Mouse (Mus musculus) embryonic facial prominence, embryonic 14.5 days (tissue): Measurements from ENCODE around the gene Mip. TPM values are rescaled to one million over a fixed set of nuclear protein-coding genes. Genes with fewer than 3 reads are reported as not detected.
A peak's percentile ranks its signal among the peaks of the same experiment; 100 is the strongest.

Experiments used
- ATAC-seq: fragments of 200-750 bp; cut with Nextera tagmentation; 2 replicates; pipeline ENCODE4 v1.8.0; 2017; ENCODE audit warnings: low read depth, moderate number of reproducible peaks, moderate TSS enrichment
- DNase-seq: peaks from one replicate; pipeline ENCODE4 v3.0.0-alpha.2; 2015; ENCODE audit warnings: low spot score
- H3K27ac ChIP-seq: fragments of 300-500 bp; sonication (generic); replicated peaks from 2 replicates; pipeline ENCODE4 v1.5.1; 2014; ENCODE audit warnings: low read depth, mild to moderate bottlenecking, low read length, moderate library complexity
- H3K27me3 ChIP-seq: fragments of 300-500 bp; sonication (generic); replicated peaks from 2 replicates; pipeline ENCODE4 v1.6.1; 2014; ENCODE audit warnings: low read length; ENCODE audit not compliant: control insufficient read depth, insufficient read depth
- H3K36me3 ChIP-seq: fragments of 300-500 bp; sonication (generic); 2 replicates; pipeline ENCODE4 v1.6.1; 2014; ENCODE audit warnings: low read length, mixed read lengths; ENCODE audit not compliant: control insufficient read depth, insufficient read depth
- H3K4me1 ChIP-seq: fragments of 300-500 bp; sonication (generic); 2 replicates; pipeline ENCODE4 v1.6.1; 2014; ENCODE audit warnings: antibody characterized with exemption, low read length; ENCODE audit not compliant: control insufficient read depth, insufficient read depth
- H3K4me2 ChIP-seq: fragments of 300-500 bp; sonication (generic); 2 replicates; pipeline ENCODE4 v1.6.1; 2014; ENCODE audit warnings: low read depth, mild to moderate bottlenecking, low read length, moderate library complexity, mixed read lengths
- H3K4me3 ChIP-seq: fragments of 300-500 bp; sonication (generic); 2 replicates; pipeline ENCODE4 v1.5.1; 2014; ENCODE audit warnings: low read depth, mild to moderate bottlenecking, low read length
- H3K9ac ChIP-seq: fragments of 300-500 bp; sonication (generic); 2 replicates; pipeline ENCODE4 v1.6.1; 2014; ENCODE audit warnings: low read depth, mild to moderate bottlenecking, low read length, moderate library complexity, mixed read lengths
- H3K9me3 ChIP-seq: fragments of 300-500 bp; sonication (generic); 2 replicates; pipeline ENCODE4 v1.6.1; 2016; ENCODE audit warnings: low read length; ENCODE audit not compliant: control insufficient read depth
- WGBS: fragments of 180-500 bp; shearing (Covaris S2); extraction: QIAGEN DNeasy Blood & Tissue Kit; methylation state at CpG from one replicate; pipeline ENCODE4 v1.1.7; 2014; 5-methylcytosine and 5-hydroxymethylcytosine counted together
- polyA plus RNA-seq: library from polyadenylated mRNA; unstranded; fragments of >200 nt; fragmentation: Nextera tagmentation; extraction: Ambion mirVana; gene quantifications from 2 replicates; pipeline ENCODE4 v1.2.1, GENCODE M21; 2014

Mip gene
- 0.15 and 0.35 TPM in 2 replicates for polyA plus RNA-seq

DNA sequence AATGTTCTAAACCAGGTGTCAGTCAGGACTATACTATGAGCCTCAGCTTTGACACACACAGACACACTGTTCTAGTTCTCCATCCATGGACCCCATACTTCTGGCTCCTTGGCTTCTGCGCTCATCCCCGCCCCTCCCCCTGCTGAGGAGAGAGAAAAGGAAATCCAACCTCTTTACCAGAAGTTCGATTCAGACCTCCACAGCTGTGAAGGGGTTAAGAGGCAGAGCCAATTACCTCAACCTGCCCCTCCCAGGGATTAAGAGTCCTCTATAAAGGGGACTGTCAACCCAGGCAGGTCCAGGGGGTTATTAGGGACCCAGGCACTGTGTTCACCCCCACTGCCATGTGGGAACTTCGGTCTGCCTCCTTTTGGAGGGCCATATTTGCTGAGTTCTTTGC, at the start of gene Mip:
Mip (plus strand) TSS at position 301 of the 400 bp plus-strand sequence.
- Histone ChIP-seq H3K9me3 (no peaks in the 10 kb centered on the region), H3K4me3 (no peak within 1 kb of the TSS), H3K27ac (peak within 1 kb of the TSS; percentile 50), H3K36me3 (no peaks in the 10 kb centered on the region), H3K4me1 (peaks cover 8% of the 10 kb centered on the region), H3K27me3 (no peaks in the 10 kb centered on the region), H3K4me2 (0 out of 2 replicates have a peak within 1 kb of the TSS, but pooled peaks have one; percentile 3), H3K9ac (0 out of 2 replicates have a peak within 1 kb of the TSS, but pooled peaks have one; percentile 40)
- ATAC-seq, result peak; percentile 34; the same call in 1 of the 2 replicates
- no peak for DNase-seq
- WGBS, result 50% methylated on average over 4 of the region's 4 CpGs

DNA sequence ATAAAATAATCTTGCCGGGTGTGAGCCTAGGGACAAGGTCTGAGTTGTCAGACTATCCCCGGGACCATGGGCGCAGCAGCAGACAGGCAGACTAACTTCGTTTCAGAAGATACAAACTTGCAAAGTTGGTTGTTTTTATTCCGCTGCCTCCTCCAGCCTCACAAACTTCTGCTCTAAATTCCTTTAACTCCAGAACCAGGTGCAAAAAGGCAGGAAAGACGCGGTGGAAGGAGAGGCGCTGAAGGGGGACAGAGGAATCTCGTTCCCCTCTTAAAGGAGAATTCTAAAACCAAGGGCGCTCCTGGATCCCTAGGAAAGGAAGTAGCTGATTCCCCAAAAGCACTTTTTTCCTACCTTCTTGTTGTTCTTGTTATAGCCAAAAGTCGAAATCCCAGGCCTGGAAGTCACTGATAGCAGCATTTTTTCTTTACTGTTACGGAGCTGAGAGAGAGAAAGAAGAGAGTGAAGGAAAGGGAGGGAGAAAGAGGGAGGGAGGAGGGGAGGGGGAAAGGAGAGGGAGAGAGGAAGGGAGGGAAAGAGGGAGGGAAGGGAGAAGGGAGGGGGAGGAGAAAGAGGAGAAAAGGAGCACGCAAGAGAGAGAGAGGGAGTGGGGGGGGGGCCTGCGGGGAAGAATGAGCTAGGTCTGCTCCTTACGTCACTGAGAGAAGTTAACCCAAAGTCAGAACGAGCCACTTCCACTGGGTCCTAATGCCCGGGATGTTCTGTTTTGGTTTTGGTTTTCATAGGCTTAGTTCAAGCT, 49.5 kb upstream of the Mip start:
- Histone ChIP-seq H3K9me3 (no peaks in the 10 kb centered on the region), H3K4me2 (peak overlapping the region; percentile 92), H3K4me1 (peaks cover 23% of the 10 kb centered on the region), H3K27me3 (no peaks in the 10 kb centered on the region), H3K36me3 (no peaks in the 10 kb centered on the region), H3K4me3 (peak overlapping the region; percentile 55), H3K9ac (peak overlapping the region; percentile 62), H3K27ac (peak overlapping the region; percentile 93)
- under 1% methylated on average over 17 of the region's 17 CpGs for WGBS
- ATAC-seq, result peak; percentile 90
- DNase-seq, result peak; percentile 96

DNA sequence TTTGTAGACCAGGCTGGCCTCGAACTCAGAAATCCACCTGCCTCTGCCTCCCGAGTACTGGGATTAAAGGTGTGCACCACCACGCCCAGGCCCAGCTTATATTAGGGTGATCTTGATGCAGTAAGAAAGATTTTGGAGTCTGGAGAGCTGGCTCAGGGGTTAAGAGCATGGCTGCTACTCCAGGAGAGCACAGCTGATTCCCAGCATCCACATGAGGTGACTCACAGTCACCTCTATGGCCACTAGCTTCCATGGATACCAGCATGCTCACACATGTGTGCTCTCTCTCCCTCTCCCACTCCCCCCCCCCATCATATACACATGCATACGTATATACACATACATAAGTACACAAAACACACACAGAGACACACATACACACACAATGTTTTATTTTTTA, 48.3 kb upstream of the Mip start:
- Histone ChIP-seq H3K4me2 (no peak overlapping the region), H3K9me3 (no peaks in the 10 kb centered on the region), H3K4me3 (no peak overlapping the region), H3K36me3 (no peaks in the 10 kb centered on the region), H3K27me3 (no peaks in the 10 kb centered on the region), H3K4me1 (peaks cover 23% of the 10 kb centered on the region), H3K9ac (no peak overlapping the region), H3K27ac (no peak overlapping the region)
- ATAC-seq (no peak), DNase-seq (no peak)
- WGBS, result 88% methylated on average over 4 of the region's 4 CpGs

DNA sequence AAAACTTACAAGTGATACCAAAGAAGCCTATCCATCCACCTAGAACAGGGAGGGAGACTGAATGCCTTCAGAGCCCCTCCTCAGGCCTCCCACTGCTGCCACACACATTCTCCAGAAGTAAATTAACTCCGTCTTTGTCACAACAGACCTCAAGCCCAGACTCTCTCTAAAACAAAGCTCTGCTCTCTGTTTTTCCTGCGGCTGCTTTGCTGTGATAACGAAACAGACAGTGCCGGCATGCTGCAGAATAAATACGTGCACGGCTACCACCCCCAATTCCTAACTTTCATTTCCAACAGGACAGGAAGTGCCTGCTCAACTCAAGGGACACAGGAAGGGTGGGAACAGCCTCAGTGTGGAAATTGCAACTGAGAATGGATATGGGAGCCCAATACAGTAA, 45.6 kb upstream of the Mip start, which contains the start of gene Rbms2:
Rbms2 (minus strand) TSS at position 309 of the 400 bp plus-strand sequence.
- peak; percentile 29 for DNase-seq
- H3K4me1 ChIP-seq, result peaks cover 10% of the 10 kb centered on the region
- peak within 1 kb of the TSS; percentile 30 for H3K4me2 ChIP-seq
- no peaks in the 10 kb centered on the region for H3K9me3 ChIP-seq
- ATAC-seq, result no peak
- peak within 1 kb of the TSS; percentile 8 for H3K4me3 ChIP-seq
- under 1% methylated on average over 6 of the region's 6 CpGs for WGBS
- H3K9ac ChIP-seq, result 0 out of 2 replicates have a peak within 1 kb of the TSS, but pooled peaks have one; percentile 6
- H3K27ac ChIP-seq, result peak within 1 kb of the TSS; percentile 57
- H3K27me3 ChIP-seq, result no peaks in the 10 kb centered on the region
- no peaks in the 10 kb centered on the region for H3K36me3 ChIP-seq

DNA sequence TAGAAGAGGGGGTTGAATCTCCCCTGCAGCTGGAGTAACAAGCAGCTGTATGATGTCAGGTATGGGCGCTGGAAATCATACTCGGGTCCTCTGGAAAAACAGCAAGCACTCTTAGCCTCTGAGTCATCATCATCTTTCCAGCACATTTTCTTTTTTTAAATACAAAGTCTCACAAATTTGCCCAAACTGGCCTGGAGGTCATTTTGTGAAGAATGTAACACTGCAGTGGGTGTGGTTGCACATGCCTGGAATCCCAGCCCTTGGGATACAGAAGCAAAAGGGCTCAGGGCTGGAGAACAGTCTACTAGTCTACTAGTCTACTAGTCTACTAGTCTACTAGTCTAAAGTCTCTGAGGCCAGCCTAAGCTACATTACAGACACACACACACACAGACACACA, 41.3 kb upstream of the Mip start:
- Histone ChIP-seq H3K4me3 (no peak overlapping the region), H3K36me3 (no peaks in the 10 kb centered on the region), H3K27me3 (no peaks in the 10 kb centered on the region), H3K9ac (no peak overlapping the region), H3K27ac (no peak overlapping the region), H3K4me1 (peaks cover 3% of the 10 kb centered on the region; the same call in 1 of the 2 replicates), H3K9me3 (no peaks in the 10 kb centered on the region), H3K4me2 (no peak overlapping the region)
- WGBS, result 74% methylated on average over 2 of the region's 2 CpGs
- no peak for ATAC-seq
- DNase-seq, result no peak

DNA sequence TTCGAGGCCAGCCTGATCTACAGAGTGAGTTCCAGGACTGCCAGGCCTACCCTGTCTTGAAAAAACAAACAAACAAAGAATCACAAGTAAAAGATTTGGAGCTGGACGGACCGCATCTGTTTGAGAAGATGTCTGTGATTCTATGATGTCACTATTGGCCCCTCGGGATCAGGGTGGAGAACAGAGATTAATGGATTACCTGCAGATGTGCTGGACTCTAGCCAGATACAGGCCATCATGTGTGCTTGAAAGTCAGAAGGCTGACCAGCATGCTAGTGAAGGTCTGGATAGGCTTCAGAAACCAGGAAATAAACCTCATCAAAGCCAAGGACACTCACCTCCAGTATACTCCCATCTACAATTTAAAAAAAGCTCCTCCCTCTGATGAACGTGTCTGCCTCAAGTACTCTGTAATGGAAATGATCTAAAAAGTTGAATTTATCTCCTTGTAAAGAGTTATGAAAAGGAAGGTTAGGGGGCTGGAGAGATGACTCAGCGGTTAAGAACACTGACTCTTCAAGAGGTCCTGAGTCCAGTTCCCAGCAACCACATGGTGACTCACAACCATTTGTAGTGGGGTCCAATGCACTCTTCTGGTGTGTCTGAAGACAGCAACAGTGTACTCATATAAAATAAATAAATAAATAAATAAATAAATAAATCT, 40.2 kb upstream of the Mip start:
- peak; percentile 23 for DNase-seq
- no peaks in the 10 kb centered on the region for H3K4me1 ChIP-seq
- no peaks in the 10 kb centered on the region for H3K36me3 ChIP-seq
- H3K9me3 ChIP-seq, result no peaks in the 10 kb centered on the region
- WGBS, result 52% methylated on average over 6 of the region's 6 CpGs
- H3K27ac ChIP-seq, result no peak overlapping the region
- H3K27me3 ChIP-seq, result no peaks in the 10 kb centered on the region
- H3K4me2 ChIP-seq, result no peak overlapping the region
- H3K9ac ChIP-seq, result no peak overlapping the region
- ATAC-seq, result 0 out of 2 replicates have a peak, but pooled peaks have one; percentile 7
- no peak overlapping the region for H3K4me3 ChIP-seq

DNA sequence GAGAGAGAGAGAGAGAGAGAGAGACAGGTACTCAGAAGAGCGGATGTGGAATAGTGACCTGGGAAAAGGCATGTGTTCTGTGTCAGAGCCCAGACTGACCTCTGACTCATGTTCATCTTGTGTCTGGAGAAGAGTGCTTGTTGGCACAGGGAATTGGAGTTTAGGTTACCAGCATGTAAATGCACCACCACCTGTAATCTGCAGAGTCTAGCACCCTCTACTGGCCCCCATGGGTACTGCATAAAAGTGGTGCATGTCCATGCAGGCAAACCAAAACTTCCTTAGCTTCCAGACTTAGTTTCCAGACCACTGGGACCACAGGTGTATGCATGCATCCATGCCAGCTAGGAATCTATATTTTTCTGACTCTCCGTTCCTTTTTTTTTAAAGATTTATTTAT, 39.7 kb upstream of the Mip start:
- 58% methylated on average over 2 of the region's 2 CpGs for WGBS

DNA sequence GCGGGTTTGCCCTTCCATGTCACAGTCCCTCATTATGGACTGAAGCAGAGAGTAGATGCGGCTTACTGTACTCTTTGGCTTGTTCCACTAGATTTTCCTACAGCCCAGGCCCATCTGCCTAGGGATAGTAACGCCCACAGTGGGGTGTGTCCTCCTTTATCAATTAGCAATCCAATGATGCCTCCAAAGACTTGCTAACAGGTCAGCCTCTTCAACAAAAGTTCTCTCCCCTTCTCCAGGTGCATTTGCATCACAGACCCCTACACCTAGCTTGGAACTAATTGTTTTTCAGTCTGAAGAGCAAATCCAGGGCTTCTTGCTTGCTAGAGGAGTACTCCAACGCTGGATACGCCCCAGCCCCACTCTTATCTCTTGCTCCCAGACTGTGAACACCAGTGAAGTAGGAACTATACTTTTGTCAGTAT, 38.4 kb upstream of the Mip start:
- no peak overlapping the region for H3K4me3 ChIP-seq
- no peak overlapping the region for H3K9ac ChIP-seq
- WGBS, result 62% methylated on average over 5 of the region's 5 CpGs

More for the DNA sequence above, 39.7 kb upstream of the Mip start:
- Histone ChIP-seq H3K4me3 (no peak overlapping the region), H3K9ac (no peak overlapping the region), H3K9me3 (no peaks in the 10 kb centered on the region), H3K4me1 (no peaks in the 10 kb centered on the region), H3K36me3 (no peaks in the 10 kb centered on the region), H3K4me2 (no peak overlapping the region), H3K27ac (no peak overlapping the region), H3K27me3 (no peaks in the 10 kb centered on the region)
- ATAC-seq (peak; percentile 54; the same call in 1 of the 2 replicates), DNase-seq (peak; percentile 90)

More for the DNA sequence above, 38.4 kb upstream of the Mip start:
- Histone ChIP-seq H3K9me3 (no peaks in the 10 kb centered on the region), H3K27me3 (no peaks in the 10 kb centered on the region), H3K27ac (no peak overlapping the region), H3K4me2 (no peak overlapping the region), H3K36me3 (no peaks in the 10 kb centered on the region), H3K4me1 (no peaks in the 10 kb centered on the region)
- DNase-seq (no peak), ATAC-seq (no peak)
